Mouse (Mus musculus) CH12.LX (cell line): ENCODE measurements around the gene Cox8c. TPM values are rescaled to one million over a fixed set of nuclear protein-coding genes. Genes with fewer than 3 reads are reported as not detected.

Experiments
- DNase-seq: peaks from one replicate; pipeline ENCODE4 v3.0.0-alpha.2; 2013; ENCODE audit errors: extremely low read depth
- H3K27ac ChIP-seq: 2 replicates; pipeline ENCODE4 v1.5.1; 2012; ENCODE audit warnings: low read depth, mild to moderate bottlenecking, control low read depth, moderate library complexity; ENCODE audit not compliant: insufficient read depth
- H3K27me3 ChIP-seq: replicated peaks from 2 replicates; pipeline ENCODE3; 2012; ENCODE audit warnings: inconsistent platforms
- H3K36me3 ChIP-seq, 2 experiments: replicated peaks in 1 of 2; 2 replicates each; pipeline versions ENCODE3 to v1.6.1; 2012; ENCODE audit warnings: inconsistent platforms in 1 of 2, low read length in 1 of 2, mild to moderate bottlenecking in 1 of 2, mixed read lengths in 1 of 2, moderate library complexity in 1 of 2; ENCODE audit not compliant: control insufficient read depth in 1 of 2, insufficient read depth in 1 of 2
- H3K4me1 ChIP-seq, 2 experiments: 2 replicates each; pipeline ENCODE4 v1.6.1; 2012; ENCODE audit warnings: inconsistent platforms in 1 of 2, moderate library complexity in 1 of 2; ENCODE audit not compliant: insufficient read depth in 2 of 2, control insufficient read depth in 1 of 2
- H3K4me2 ChIP-seq: 2 replicates; pipeline ENCODE4 v1.6.1; 2012; ENCODE audit warnings: low read depth, mild to moderate bottlenecking, control low read depth; ENCODE audit not compliant: poor library complexity, insufficient read depth, severe bottlenecking
- H3K4me3 ChIP-seq, 3 experiments: fragments of 150-350 bp in 1 of 3; sonication (generic) in 1 of 3; replicated peaks in 1 of 3; 2 replicates each; pipeline versions ENCODE3 to v1.5.1; 2011 to 2012; ENCODE audit warnings: low read depth in 2 of 3, low read length in 2 of 3, mild to moderate bottlenecking in 2 of 3, moderate library complexity in 2 of 3, control low read depth in 1 of 3, improper control_type of control experiment in 1 of 3, inconsistent platforms in 1 of 3, mixed read lengths in 1 of 3; ENCODE audit not compliant: poor library complexity in 1 of 3
- H3K79me2 ChIP-seq: replicated peaks from 2 replicates; pipeline ENCODE4 v1.6.1; 2012; ENCODE audit warnings: mild to moderate bottlenecking, moderate library complexity; ENCODE audit not compliant: control insufficient read depth, poor library complexity, insufficient read depth, severe bottlenecking; ENCODE audit errors: extremely low read depth
- H3K9ac ChIP-seq: 2 replicates; pipeline ENCODE4 v1.6.1; 2012; ENCODE audit warnings: low read depth, mild to moderate bottlenecking, control low read depth, moderate library complexity; ENCODE audit not compliant: insufficient read depth
- H3K9me3 ChIP-seq: replicated peaks from 2 replicates; pipeline ENCODE3; 2012; ENCODE audit warnings: low read length, inconsistent platforms, mixed read lengths
- CHD1 ChIP-seq: IDR thresholded peaks from 2 replicates; pipeline ENCODE4 v1.6.1; 2012; ENCODE audit warnings: low read depth, low read length, improper control_type of control experiment, inconsistent platforms
- CHD2 ChIP-seq: IDR thresholded peaks from 2 replicates; pipeline ENCODE4 v1.6.1; 2011; ENCODE audit warnings: low read length, improper control_type of control experiment
- CTCF ChIP-seq, 2 experiments: IDR thresholded peaks in 1 of 2; conservative IDR thresholded peaks in 1 of 2; 2 replicates each; pipeline ENCODE4 v1.5.1; 2011 to 2012; ENCODE audit warnings: low read depth in 2 of 2, low read length in 2 of 2, improper control_type of control experiment in 1 of 2, inconsistent platforms in 1 of 2, mild to moderate bottlenecking in 1 of 2, moderate library complexity in 1 of 2
- E2F4 ChIP-seq: IDR thresholded peaks from 2 replicates; pipeline ENCODE4 v1.6.1; 2011; ENCODE audit warnings: low read depth, low read length, improper control_type of control experiment; ENCODE audit not compliant: insufficient replicate concordance
- ELF1 ChIP-seq: IDR thresholded peaks from 2 replicates; pipeline ENCODE4 v1.6.1; 2014; ENCODE audit warnings: low read depth, mild to moderate bottlenecking, inconsistent platforms, low read length, improper control_type of control experiment
- ETS1 ChIP-seq: conservative IDR thresholded peaks from 2 replicates; pipeline ENCODE4 v1.6.1; 2012; ENCODE audit warnings: low read depth, mild to moderate bottlenecking, inconsistent platforms, low read length, improper control_type of control experiment, moderate library complexity
- GABPA ChIP-seq: IDR thresholded peaks from 2 replicates; pipeline ENCODE4 v1.6.1; 2012; ENCODE audit warnings: low read depth, low read length, improper control_type of control experiment, inconsistent platforms; ENCODE audit not compliant: insufficient replicate concordance
- HCFC1 ChIP-seq: IDR thresholded peaks from 2 replicates; pipeline ENCODE4 v1.6.1; 2012; ENCODE audit warnings: low read depth, mild to moderate bottlenecking, inconsistent platforms, low read length, improper control_type of control experiment
- JUN ChIP-seq: IDR thresholded peaks from 2 replicates; pipeline ENCODE4 v1.6.1; 2011; ENCODE audit warnings: low read depth, mild to moderate bottlenecking, low read length, improper control_type of control experiment, moderate library complexity; ENCODE audit not compliant: insufficient read depth
- KAT2A ChIP-seq: IDR thresholded peaks from 2 replicates; pipeline ENCODE4 v1.6.1; 2012; ENCODE audit warnings: low read length, improper control_type of control experiment, inconsistent platforms; ENCODE audit not compliant: insufficient replicate concordance
- MAX ChIP-seq: IDR thresholded peaks from 2 replicates; pipeline ENCODE4 v1.6.1; 2011; ENCODE audit warnings: low read length, improper control_type of control experiment
- MEF2A ChIP-seq: IDR thresholded peaks from 2 replicates; pipeline ENCODE4 v1.6.1; 2014; ENCODE audit warnings: low read depth, mild to moderate bottlenecking, inconsistent platforms, low read length, improper control_type of control experiment, borderline replicate concordance
- NRF1 ChIP-seq: IDR thresholded peaks from 2 replicates; pipeline ENCODE4 v1.6.1; 2014; ENCODE audit warnings: low read depth, mild to moderate bottlenecking, inconsistent platforms, low read length, improper control_type of control experiment, moderate library complexity
- POLR2A ChIP-seq: IDR thresholded peaks from 2 replicates; pipeline ENCODE4 v1.6.1; 2011; ENCODE audit warnings: low read depth, mild to moderate bottlenecking, improper control_type of control experiment, low read length
- POLR2AphosphoS2 ChIP-seq: IDR thresholded peaks from 2 replicates; pipeline ENCODE4 v1.6.1; 2011; ENCODE audit warnings: low read depth, low read length, improper control_type of control experiment
- RCOR1 ChIP-seq: conservative IDR thresholded peaks from 2 replicates; pipeline ENCODE4 v1.6.1; 2012; ENCODE audit warnings: low read depth, mild to moderate bottlenecking, inconsistent platforms, low read length, improper control_type of control experiment
- SIN3A ChIP-seq: IDR thresholded peaks from 2 replicates; pipeline ENCODE4 v1.6.1; 2012; ENCODE audit warnings: low read length, improper control_type of control experiment, inconsistent platforms
- SMC3 ChIP-seq: IDR thresholded peaks from 2 replicates; pipeline ENCODE4 v1.6.1; 2011; ENCODE audit warnings: low read depth, low read length, improper control_type of control experiment
- TBP ChIP-seq: conservative IDR thresholded peaks from 2 replicates; pipeline ENCODE4 v1.6.1; 2011; ENCODE audit warnings: low read depth, low read length, improper control_type of control experiment
- TCF12 ChIP-seq: IDR thresholded peaks from 2 replicates; pipeline ENCODE4 v1.6.1; 2014; ENCODE audit warnings: low read depth, mild to moderate bottlenecking, inconsistent platforms, low read length, improper control_type of control experiment
- USF1 ChIP-seq: IDR thresholded peaks from 2 replicates; pipeline ENCODE4 v1.6.1; 2014; ENCODE audit warnings: low read depth, mild to moderate bottlenecking, inconsistent platforms, low read length, improper control_type of control experiment
- USF2 ChIP-seq: conservative IDR thresholded peaks from 2 replicates; pipeline ENCODE4 v1.6.1; 2011; ENCODE audit warnings: low read depth, low read length, improper control_type of control experiment
- ZC3H11A ChIP-seq: IDR thresholded peaks from 2 replicates; pipeline ENCODE4 v1.6.1; 2012; ENCODE audit warnings: low read depth, mild to moderate bottlenecking, inconsistent platforms, low read length, improper control_type of control experiment
- ZNF384 ChIP-seq: IDR thresholded peaks from 2 replicates; pipeline ENCODE4 v1.6.1; 2012; ENCODE audit warnings: low read depth, low read length, improper control_type of control experiment, inconsistent platforms
- dilution Hi-C: fragments of 300-500 bp; cut with MboI; formaldehyde crosslinking; loops from 2 replicates; pipeline ENCODE4 v1.14.3; 2020; ENCODE audit warnings: low sequenced_read_pairs; ENCODE audit not compliant: extremely low pct_unique_long_range_greater_than_20kb, extremely low pct_ligation_motif_present
- in situ Hi-C: fragments of 300-500 bp; cut with MboI; formaldehyde crosslinking; loops from 3 replicates; pipeline ENCODE4 v1.14.3; 2019; ENCODE audit warnings: low sequenced_read_pairs, low pct_ligation_motif_present, low pct_unique_long_range_greater_than_20kb, mixed read lengths
- polyA plus RNA-seq: library from polyadenylated mRNA; unstranded; fragments of >175 nt; gene quantifications from 2 replicates; pipeline ENCODE4 v1.2.1, GENCODE M21; 2012; ENCODE audit warnings: low read depth; ENCODE audit not compliant: insufficient read length
- total RNA-seq, 2 experiments: library from RNA; depleted of rRNA; stranded (reverse); fragments of 300-350 nt in 1 of 2; fragments of >200 nt in 1 of 2; gene quantifications; 2 replicates each; pipeline ENCODE4 v1.2.3; 2012 to 2014

The Cox8c gene
- total and polyA plus RNA-seq, 3 experiments, result not detected

DNA sequence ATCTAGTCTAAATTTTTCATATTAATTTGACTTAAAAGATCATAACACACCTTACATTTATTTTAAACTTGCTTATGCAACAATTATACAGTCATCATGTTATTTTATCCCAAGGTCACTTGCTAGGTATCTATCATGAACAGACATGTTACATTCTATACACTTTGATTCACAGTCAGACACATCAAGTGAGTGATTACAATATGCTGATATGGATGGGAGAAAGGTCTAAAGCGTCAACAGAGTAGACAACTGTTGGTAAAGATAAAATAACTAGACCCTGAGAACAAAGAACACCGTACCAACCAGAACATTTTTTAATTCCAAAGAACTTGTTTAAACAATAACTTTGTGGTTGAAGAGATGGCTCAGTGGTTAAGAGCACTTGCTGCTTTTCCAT is 29.3 kb upstream of the Cox8c start:
- no peak for DNase-seq
- no peak overlapping the region for H3K4me3 ChIP-seq
- H3K79me2 ChIP-seq, result peaks cover 12% of the 10 kb centered on the region
- no peaks in the 10 kb centered on the region for H3K36me3 ChIP-seq
- dilution Hi-C loops (no loop called here), in situ Hi-C loops (no loop called here)
- no peak overlapping the region for H3K27ac ChIP-seq
- no peak for TF ChIP-seq USF1
- TF ChIP-seq GABPA, result no peak
- TF ChIP-seq ZC3H11A, result no peak
- no peak for TF ChIP-seq MAX
- TF ChIP-seq SMC3, result no peak
- TF ChIP-seq USF2, result no peak
- TF ChIP-seq RCOR1, result no peak
- TF ChIP-seq KAT2A, result no peak
- no peak for TF ChIP-seq ELF1
- no peak for TF ChIP-seq SIN3A
- TF ChIP-seq POLR2AphosphoS2, result no peak
- no peak for TF ChIP-seq JUN
- no peak for TF ChIP-seq MEF2A
- TF ChIP-seq HCFC1, result no peak
- no peak for TF ChIP-seq TBP
- TF ChIP-seq CTCF (conservative IDR thresholded peaks at IDR 0.05 in 1 of 2, IDR thresholded peaks at IDR 0.05 in 1 of 2; ENCODE audit: low read depth in 2 of 2, low read length in 2 of 2), result no peak
- TF ChIP-seq E2F4, result no peak
- no peak overlapping the region for H3K9ac ChIP-seq
- no peaks in the 10 kb centered on the region for H3K27me3 ChIP-seq
- no peaks in the 10 kb centered on the region for H3K9me3 ChIP-seq
- no peaks in the 10 kb centered on the region for H3K4me1 ChIP-seq
- no peak overlapping the region for H3K4me2 ChIP-seq

DNA sequence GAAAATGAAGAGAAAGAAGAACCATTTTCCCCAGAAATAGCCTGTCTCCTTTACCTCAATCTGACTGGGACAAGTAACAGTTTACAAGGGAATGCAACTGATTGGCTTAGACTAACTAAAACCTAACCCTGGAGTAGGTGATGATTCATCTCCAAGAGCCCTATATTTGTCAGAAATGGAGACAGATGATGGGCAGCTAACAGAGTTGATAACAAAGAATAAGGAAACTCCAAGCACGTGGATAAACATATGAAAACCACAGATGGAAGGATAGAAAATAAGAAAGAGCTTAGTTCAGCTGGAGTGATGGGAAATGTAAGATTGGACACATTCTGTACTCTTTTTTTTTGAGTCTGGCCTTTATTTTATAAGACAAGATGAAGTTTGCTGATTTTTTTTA is 28.6 kb upstream of the Cox8c start:
- H3K27me3 ChIP-seq, result no peaks in the 10 kb centered on the region
- no peak overlapping the region for H3K4me3 ChIP-seq
- no peak overlapping the region for H3K9ac ChIP-seq
- in situ Hi-C loops (no loop called here), dilution Hi-C loops (no loop called here)
- H3K4me2 ChIP-seq, result no peak overlapping the region
- H3K36me3 ChIP-seq, result no peaks in the 10 kb centered on the region
- DNase-seq, result no peak
- H3K9me3 ChIP-seq, result no peaks in the 10 kb centered on the region
- H3K4me1 ChIP-seq, result no peaks in the 10 kb centered on the region
- no peak overlapping the region for H3K27ac ChIP-seq
- TF ChIP-seq GABPA (no peak), CHD1 (no peak), TCF12 (no peak), NRF1 (no peak), ZNF384 (no peak), USF1 (no peak), ETS1 (no peak), CHD2 (no peak), RCOR1 (no peak), TBP (no peak), POLR2A (no peak)
- TF ChIP-seq, all 38 proteins: peak for 0
- H3K79me2 ChIP-seq, result peaks cover 16% of the 10 kb centered on the region
